Mouse (Mus musculus) embryonic facial prominence, embryonic 15.5 days (tissue): Measurements from ENCODE around the gene Cox19. TPM values are rescaled to one million over a fixed set of nuclear protein-coding genes. Genes with fewer than 3 reads are reported as not detected.
A peak's percentile ranks its signal among the peaks of the same experiment; 100 is the strongest.
"Not testable (repeated sequence)": the region's sequence is repeated elsewhere in the genome, so short reads cannot be mapped to it uniquely, and the experiment has no call there.

ENCODE experiments used
- ATAC-seq: fragments of 200-750 bp; cut with Nextera tagmentation; 2 replicates; pipeline ENCODE4 v1.8.0; 2017; ENCODE audit warnings: low read depth, moderate TSS enrichment; ENCODE audit not compliant: insufficient number of reproducible peaks, low FRiP score, low TSS enrichment
- H3K27ac ChIP-seq: fragments of 300-500 bp; sonication (generic); replicated peaks from 2 replicates; pipeline ENCODE4 v1.5.1; 2015; ENCODE audit warnings: mild to moderate bottlenecking, inconsistent platforms
- H3K27me3 ChIP-seq: fragments of 300-500 bp; sonication (generic); 2 replicates; pipeline ENCODE4 v1.6.1; 2015; ENCODE audit warnings: inconsistent platforms
- H3K36me3 ChIP-seq: fragments of 300-500 bp; sonication (generic); 2 replicates; pipeline ENCODE4 v1.6.1; 2015; ENCODE audit warnings: mild to moderate bottlenecking, inconsistent platforms
- H3K4me1 ChIP-seq: fragments of 300-500 bp; sonication (generic); 2 replicates; pipeline ENCODE4 v1.6.1; 2015; ENCODE audit warnings: inconsistent platforms
- H3K4me2 ChIP-seq: fragments of 300-500 bp; sonication (generic); replicated peaks from 2 replicates; pipeline ENCODE4 v1.6.1; 2015; ENCODE audit warnings: mild to moderate bottlenecking, inconsistent platforms
- H3K4me3 ChIP-seq: fragments of 300-500 bp; sonication (generic); replicated peaks from 2 replicates; pipeline ENCODE4 v1.5.1; 2015; ENCODE audit warnings: mild to moderate bottlenecking, inconsistent platforms
- H3K9ac ChIP-seq: fragments of 300-500 bp; sonication (generic); 2 replicates; pipeline ENCODE4 v1.6.1; 2015; ENCODE audit warnings: inconsistent platforms
- H3K9me3 ChIP-seq: fragments of 300-500 bp; sonication (generic); replicated peaks from 2 replicates; pipeline ENCODE4 v1.6.1; 2016; ENCODE audit warnings: inconsistent platforms
- WGBS: fragments of 180-500 bp; shearing (Covaris S2); methylation state at CpG from one replicate; pipeline ENCODE4 v1.1.7; 2015; 5-methylcytosine and 5-hydroxymethylcytosine counted together
- polyA plus RNA-seq: library from polyadenylated mRNA; unstranded; fragments of >200 nt; fragmentation: Nextera tagmentation; extraction: Ambion mirVana; gene quantifications from 2 replicates; pipeline ENCODE4 v1.2.1, GENCODE M21; 2015

The Cox19 gene
- polyA plus RNA-seq, 1 experiment from 2014 or later, result 100 TPM

GRCm38 (mm10) chr5:139337826-139338370 is 13.3 kb downstream of the Cox19 start:
- no peak for ATAC-seq
- H3K36me3 ChIP-seq, result peaks cover 73% of the 10 kb centered on the region

GRCm38 (mm10) chr5:139335634-139336033 is 15.6 kb downstream of the Cox19 start:
- peaks cover 6% of the 10 kb centered on the region; the same call in 1 of the 2 replicates for H3K4me1 ChIP-seq
- no peak for ATAC-seq
- H3K36me3 ChIP-seq, result peaks cover 55% of the 10 kb centered on the region

More at GRCm38 (mm10) chr5:139337826-139338370, 13.3 kb downstream of the Cox19 start:
- Histone ChIP-seq H3K4me2 (no peak overlapping the region), H3K27me3 (no peaks in the 10 kb centered on the region), H3K4me3 (no peak overlapping the region), H3K27ac (no peak overlapping the region), H3K4me1 (no peaks in the 10 kb centered on the region), H3K9me3 (no peaks in the 10 kb centered on the region), H3K9ac (no peak overlapping the region)
- WGBS, result 67% methylated on average over 13 of the region's 13 CpGs

GRCm38 (mm10) chr5:139334394-139334793 is 16.8 kb downstream of the Cox19 start:
- not testable (repeated sequence) for H3K27ac ChIP-seq, H3K4me3 ChIP-seq, H3K9ac ChIP-seq, H3K4me1 ChIP-seq, ATAC-seq, H3K9me3 ChIP-seq, H3K27me3 ChIP-seq, H3K4me2 ChIP-seq
- H3K36me3 ChIP-seq, result peaks cover 43% of the 10 kb centered on the region
- 81% methylated on average over 10 of the region's 10 CpGs for WGBS

More at GRCm38 (mm10) chr5:139335634-139336033, 15.6 kb downstream of the Cox19 start:
- Histone ChIP-seq H3K4me2 (no peak overlapping the region), H3K9ac (no peak overlapping the region), H3K27me3 (no peaks in the 10 kb centered on the region), H3K27ac (no peak overlapping the region), H3K4me3 (no peak overlapping the region), H3K9me3 (no peaks in the 10 kb centered on the region)
- 81% methylated on average over 4 of the region's 4 CpGs for WGBS

- Histone ChIP-seq H3K9me3 (no peaks in the 10 kb centered on the region), H3K4me2 (no peak overlapping the region), H3K4me1 (peaks cover 6% of the 10 kb centered on the region; the same call in 1 of the 2 replicates), H3K27me3 (no peaks in the 10 kb centered on the region), H3K27ac (no peak overlapping the region), H3K36me3 (peaks cover 33% of the 10 kb centered on the region), H3K4me3 (no peak overlapping the region), H3K9ac (no peak overlapping the region)
- 65% methylated on average over 16 of the region's 16 CpGs for WGBS
- no peak for ATAC-seq
Observed at GRCm38 (mm10) chr5:139333301-139334013, 17.8 kb downstream of the Cox19 start.

- no peak for ATAC-seq
- no peak overlapping the region for H3K9ac ChIP-seq
- H3K4me2 ChIP-seq, result no peak overlapping the region
- WGBS, result 82% methylated on average over 8 of the region's 8 CpGs
- peaks cover 26% of the 10 kb centered on the region for H3K36me3 ChIP-seq
- H3K9me3 ChIP-seq, result no peaks in the 10 kb centered on the region
- no peaks in the 10 kb centered on the region for H3K27me3 ChIP-seq
- H3K27ac ChIP-seq, result no peak overlapping the region
- peaks cover 6% of the 10 kb centered on the region; the same call in 1 of the 2 replicates for H3K4me1 ChIP-seq
- no peak overlapping the region for H3K4me3 ChIP-seq
Observed at GRCm38 (mm10) chr5:139332590-139333272, 18.5 kb downstream of the Cox19 start.

- no peak overlapping the region for H3K4me2 ChIP-seq
- H3K36me3 ChIP-seq, result peaks cover 18% of the 10 kb centered on the region
- no peak overlapping the region for H3K27ac ChIP-seq
- H3K4me3 ChIP-seq, result no peak overlapping the region
- 0 out of 2 replicates have a peak, but pooled peaks have one; percentile 27 for ATAC-seq
- H3K27me3 ChIP-seq, result 0 out of 2 replicates have a peak, but pooled peaks cover 1% of the 10 kb centered on the region
- H3K4me1 ChIP-seq, result peaks cover 6% of the 10 kb centered on the region; the same call in 1 of the 2 replicates
- no peak overlapping the region for H3K9ac ChIP-seq
- 16% methylated on average over 8 of the region's 8 CpGs for WGBS
- no peaks in the 10 kb centered on the region for H3K9me3 ChIP-seq
Observed at GRCm38 (mm10) chr5:139331742-139332141, 19.5 kb downstream of the Cox19 start.

- Histone ChIP-seq H3K27ac (no peak overlapping the region), H3K9ac (no peak overlapping the region), H3K4me2 (no peak overlapping the region), H3K27me3 (peaks cover 11% of the 10 kb centered on the region), H3K9me3 (no peaks in the 10 kb centered on the region), H3K36me3 (peaks cover 10% of the 10 kb centered on the region), H3K4me3 (no peak overlapping the region), H3K4me1 (peaks cover 6% of the 10 kb centered on the region; the same call in 1 of the 2 replicates)
- 53% methylated on average over 7 of the region's 7 CpGs for WGBS
- ATAC-seq, result no peak
Observed at GRCm38 (mm10) chr5:139330766-139331165, 20.5 kb downstream of the Cox19 start.

GRCm38 (mm10) chr5:139327634-139328020 is 23.6 kb downstream of the Cox19 start:
- Histone ChIP-seq H3K27ac (no peak overlapping the region), H3K4me2 (no peak overlapping the region), H3K4me3 (no peak overlapping the region), H3K9ac (no peak overlapping the region), H3K36me3 (no peaks in the 10 kb centered on the region), H3K9me3 (no peaks in the 10 kb centered on the region), H3K4me1 (peaks cover 26% of the 10 kb centered on the region), H3K27me3 (peaks cover 43% of the 10 kb centered on the region)
- ATAC-seq, result no peak
- 65% methylated on average over 7 of the region's 7 CpGs for WGBS

GRCm38 (mm10) chr5:139326986-139327633 is 24.1 kb downstream of the Cox19 start:
- Histone ChIP-seq H3K9ac (no peak overlapping the region), H3K36me3 (no peaks in the 10 kb centered on the region), H3K9me3 (no peaks in the 10 kb centered on the region), H3K27ac (no peak overlapping the region), H3K4me3 (no peak overlapping the region), H3K4me2 (no peak overlapping the region), H3K27me3 (peaks cover 45% of the 10 kb centered on the region), H3K4me1 (peaks cover 26% of the 10 kb centered on the region)
- ATAC-seq, result no peak
- WGBS, result 67% methylated on average over 7 of the region's 7 CpGs

- WGBS, result 64% methylated on average over 13 of the region's 13 CpGs
- H3K27me3 ChIP-seq, result peaks cover 45% of the 10 kb centered on the region
- no peak for ATAC-seq
Observed at GRCm38 (mm10) chr5:139326111-139326696, 25.0 kb downstream of the Cox19 start.

More at GRCm38 (mm10) chr5:139326111-139326696, 25.0 kb downstream of the Cox19 start:
- H3K4me1 ChIP-seq, result peaks cover 21% of the 10 kb centered on the region; the same call in 1 of the 2 replicates
- no peaks in the 10 kb centered on the region for H3K36me3 ChIP-seq
- no peak overlapping the region for H3K27ac ChIP-seq
- no peak overlapping the region for H3K9ac ChIP-seq
- H3K4me2 ChIP-seq, result no peak overlapping the region
- no peaks in the 10 kb centered on the region for H3K9me3 ChIP-seq
- no peak overlapping the region for H3K4me3 ChIP-seq
